Mouse (Mus musculus): ENCODE data around the gene Apol10a. TPM values are rescaled to one million over a fixed set of nuclear protein-coding genes. Genes with fewer than 3 reads are reported as not detected.
"Not testable (repeated sequence)": the region's sequence is repeated elsewhere in the genome, so short reads cannot be mapped to it uniquely, and the experiment has no call there.

Gene Apol10a
- not detected in 2 replicates for polyA plus RNA-seq (2015; fragmentation: Nextera tagmentation; extraction: Ambion mirVana)

DNA sequence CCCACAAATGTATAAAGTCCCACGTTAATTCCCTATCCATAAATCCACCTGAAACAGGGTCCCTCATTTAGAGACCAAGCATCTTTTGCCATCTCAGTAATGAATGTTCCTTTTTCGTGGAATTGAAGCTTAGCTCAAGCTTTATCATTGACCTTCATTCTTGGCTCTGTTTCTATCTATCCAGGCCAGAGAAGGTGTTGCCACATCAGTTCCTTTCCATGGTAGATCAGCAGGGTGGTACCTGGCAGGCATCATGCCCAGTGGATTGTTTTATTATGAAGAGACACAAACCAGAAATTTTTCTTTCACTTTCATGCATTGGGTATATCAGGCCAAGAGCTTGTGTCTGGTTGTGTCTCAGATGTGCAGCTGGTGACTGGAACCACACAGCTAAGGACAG lies at the start of gene Apol10a:
Apol10a (plus strand) TSS at position 355 of the 400 bp plus-strand sequence.
- not testable (repeated sequence) for H3K36me3 ChIP-seq (ENCODE audit: control insufficient read depth, insufficient read depth, low read length); H3K4me3 ChIP-seq (ENCODE audit: low read length); H3K4me1 ChIP-seq (ENCODE audit: control insufficient read depth, insufficient read depth, low read depth, low read length); H3K9ac ChIP-seq (ENCODE audit: low read depth, low read length); ATAC-seq; H3K9me3 ChIP-seq (ENCODE audit: control insufficient read depth, low read length); H3K27ac ChIP-seq (ENCODE audit: low read depth, low read length); H3K27me3 ChIP-seq (replicated peaks; ENCODE audit: control insufficient read depth, insufficient read depth, low read length); H3K4me2 ChIP-seq (ENCODE audit: low read length)
- WGBS, result 84% methylated on average over 2 of the region's 2 CpGs

GRCm38 (mm10) chr15:77428690-77429448 lies 48.0 kb upstream of the Apol10a start:
- 64% methylated on average over 8 of the region's 10 CpGs for WGBS
- not testable (repeated sequence) for H3K4me3 ChIP-seq (ENCODE audit: low read length)

GRCm38 (mm10) chr15:77444746-77445145 lies 32.1 kb upstream of the Apol10a start:
- not testable (repeated sequence) for H3K4me1 ChIP-seq (ENCODE audit: control insufficient read depth, insufficient read depth, low read depth, low read length); H3K4me3 ChIP-seq (ENCODE audit: low read length); H3K27me3 ChIP-seq (replicated peaks; ENCODE audit: control insufficient read depth, insufficient read depth, low read length); H3K27ac ChIP-seq (ENCODE audit: low read depth, low read length); H3K9ac ChIP-seq (ENCODE audit: low read depth, low read length); ATAC-seq; H3K9me3 ChIP-seq (ENCODE audit: control insufficient read depth, low read length); H3K4me2 ChIP-seq (ENCODE audit: low read length); H3K36me3 ChIP-seq (ENCODE audit: control insufficient read depth, insufficient read depth, low read length)
- WGBS, result 74% methylated on average over 8 of the region's 8 CpGs

More at GRCm38 (mm10) chr15:77428690-77429448, 48.0 kb upstream of the Apol10a start:
- not testable (repeated sequence) for H3K4me1 ChIP-seq (ENCODE audit: control insufficient read depth, insufficient read depth, low read depth, low read length); H3K9ac ChIP-seq (ENCODE audit: low read depth, low read length); H3K4me2 ChIP-seq (ENCODE audit: low read length); H3K9me3 ChIP-seq (ENCODE audit: control insufficient read depth, low read length); H3K27ac ChIP-seq (ENCODE audit: low read depth, low read length); H3K27me3 ChIP-seq (replicated peaks; ENCODE audit: control insufficient read depth, insufficient read depth, low read length); ATAC-seq; H3K36me3 ChIP-seq (ENCODE audit: control insufficient read depth, insufficient read depth, low read length)

GRCm38 (mm10) chr15:77445668-77446067 lies 31.2 kb upstream of the Apol10a start:
- H3K4me1 ChIP-seq (ENCODE audit: control insufficient read depth, insufficient read depth, low read depth, low read length); H3K36me3 ChIP-seq (ENCODE audit: control insufficient read depth, insufficient read depth, low read length); H3K9ac ChIP-seq (ENCODE audit: low read depth, low read length); H3K4me2 ChIP-seq (ENCODE audit: low read length); H3K9me3 ChIP-seq (ENCODE audit: control insufficient read depth, low read length); H3K27me3 ChIP-seq (replicated peaks; ENCODE audit: control insufficient read depth, insufficient read depth, low read length); H3K27ac ChIP-seq (ENCODE audit: low read depth, low read length); ATAC-seq; H3K4me3 ChIP-seq (ENCODE audit: low read length): not testable (repeated sequence)
- 90% methylated on average over 1 of the region's 1 CpGs for WGBS

- not testable (repeated sequence) for H3K4me3 ChIP-seq (ENCODE audit: low read length); ATAC-seq; H3K9me3 ChIP-seq (ENCODE audit: control insufficient read depth, low read length); H3K36me3 ChIP-seq (ENCODE audit: control insufficient read depth, insufficient read depth, low read length); H3K9ac ChIP-seq (ENCODE audit: low read depth, low read length); H3K4me2 ChIP-seq (ENCODE audit: low read length); H3K27ac ChIP-seq (ENCODE audit: low read depth, low read length); H3K27me3 ChIP-seq (replicated peaks; ENCODE audit: control insufficient read depth, insufficient read depth, low read length); H3K4me1 ChIP-seq (ENCODE audit: control insufficient read depth, insufficient read depth, low read depth, low read length)
- 93% methylated on average over 1 of the region's 2 CpGs for WGBS
Observed at GRCm38 (mm10) chr15:77447392-77447791, 29.5 kb upstream of the Apol10a start, which contains the start of gene Apol7b. Gene Apol7b (minus strand): TSS chr15:77447492.

GRCm38 (mm10) chr15:77449927-77450326 lies 26.9 kb upstream of the Apol10a start:
- not testable (repeated sequence) for H3K4me1 ChIP-seq (ENCODE audit: control insufficient read depth, insufficient read depth, low read depth, low read length); H3K27me3 ChIP-seq (replicated peaks; ENCODE audit: control insufficient read depth, insufficient read depth, low read length); H3K4me2 ChIP-seq (ENCODE audit: low read length); H3K9me3 ChIP-seq (ENCODE audit: control insufficient read depth, low read length); H3K9ac ChIP-seq (ENCODE audit: low read depth, low read length); H3K27ac ChIP-seq (ENCODE audit: low read depth, low read length); H3K4me3 ChIP-seq (ENCODE audit: low read length); ATAC-seq; H3K36me3 ChIP-seq (ENCODE audit: control insufficient read depth, insufficient read depth, low read length)
- 59% methylated on average over 10 of the region's 10 CpGs for WGBS

GRCm38 (mm10) chr15:77474699-77475390 lies 2.0 kb upstream of the Apol10a start:
- H3K9ac ChIP-seq (ENCODE audit: low read depth, low read length); H3K9me3 ChIP-seq (ENCODE audit: control insufficient read depth, low read length); H3K27me3 ChIP-seq (replicated peaks; ENCODE audit: control insufficient read depth, insufficient read depth, low read length); ATAC-seq; H3K4me1 ChIP-seq (ENCODE audit: control insufficient read depth, insufficient read depth, low read depth, low read length); H3K36me3 ChIP-seq (ENCODE audit: control insufficient read depth, insufficient read depth, low read length); H3K4me3 ChIP-seq (ENCODE audit: low read length); H3K27ac ChIP-seq (ENCODE audit: low read depth, low read length); H3K4me2 ChIP-seq (ENCODE audit: low read length): not testable (repeated sequence)
- WGBS, result 84% methylated on average over 7 of the region's 7 CpGs

GRCm38 (mm10) chr15:77482140-77482794 lies 5.4 kb downstream of the Apol10a start:
- 84% methylated on average over 4 of the region's 4 CpGs for WGBS
- Histone ChIP-seq H3K4me2 (ENCODE audit: low read length) (no peak overlapping the region), H3K4me3 (ENCODE audit: low read length) (no peak overlapping the region), H3K4me1 (ENCODE audit: control insufficient read depth, insufficient read depth, low read depth, low read length) (no peaks in the 10 kb centered on the region), H3K9ac (ENCODE audit: low read depth, low read length) (no peak overlapping the region), H3K36me3 (ENCODE audit: control insufficient read depth, insufficient read depth, low read length) (no peaks in the 10 kb centered on the region), H3K27ac (ENCODE audit: low read depth, low read length) (no peak overlapping the region), H3K27me3 (replicated peaks; ENCODE audit: control insufficient read depth, insufficient read depth, low read length) (no peaks in the 10 kb centered on the region), H3K9me3 (ENCODE audit: control insufficient read depth, low read length) (no peaks in the 10 kb centered on the region)
- no peak for ATAC-seq

DNA sequence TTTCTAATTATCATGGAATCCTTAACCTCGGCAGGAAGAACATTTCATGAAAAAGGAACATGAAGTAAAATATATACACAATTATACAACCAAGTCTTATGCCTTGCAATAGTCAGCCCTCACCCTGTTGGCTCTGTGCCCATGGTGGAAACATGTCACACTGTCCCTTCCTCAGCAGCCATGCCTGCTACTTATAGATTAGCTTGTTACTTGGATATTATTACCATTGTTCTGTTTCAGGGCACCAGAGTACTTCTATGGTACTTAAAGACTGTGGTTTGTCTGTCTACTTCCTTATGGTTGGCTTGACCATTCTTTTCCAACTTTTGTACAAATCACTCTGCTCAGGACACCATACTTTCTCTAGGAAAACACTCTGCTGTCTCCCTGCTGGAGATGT lies 16.3 kb downstream of the Apol10a start:
- H3K36me3 ChIP-seq (ENCODE audit: control insufficient read depth, insufficient read depth, low read length); H3K27me3 ChIP-seq (replicated peaks; ENCODE audit: control insufficient read depth, insufficient read depth, low read length); H3K27ac ChIP-seq (ENCODE audit: low read depth, low read length); H3K4me1 ChIP-seq (ENCODE audit: control insufficient read depth, insufficient read depth, low read depth, low read length); H3K4me2 ChIP-seq (ENCODE audit: low read length); H3K9me3 ChIP-seq (ENCODE audit: control insufficient read depth, low read length); H3K9ac ChIP-seq (ENCODE audit: low read depth, low read length); H3K4me3 ChIP-seq (ENCODE audit: low read length); ATAC-seq: not testable (repeated sequence)
- WGBS, result no CpG with 5 or more reads among the region's 1 CpGs
